Mouse (Mus musculus): ENCODE data around the gene P2ry6. TPM values are rescaled to one million over a fixed set of nuclear protein-coding genes. Genes with fewer than 3 reads are reported as not detected.
A peak's percentile ranks its signal among the peaks of the same experiment; 100 is the strongest.

P2ry6 gene
- total RNA-seq, 1 experiment = 0.45 TPM

DNA sequence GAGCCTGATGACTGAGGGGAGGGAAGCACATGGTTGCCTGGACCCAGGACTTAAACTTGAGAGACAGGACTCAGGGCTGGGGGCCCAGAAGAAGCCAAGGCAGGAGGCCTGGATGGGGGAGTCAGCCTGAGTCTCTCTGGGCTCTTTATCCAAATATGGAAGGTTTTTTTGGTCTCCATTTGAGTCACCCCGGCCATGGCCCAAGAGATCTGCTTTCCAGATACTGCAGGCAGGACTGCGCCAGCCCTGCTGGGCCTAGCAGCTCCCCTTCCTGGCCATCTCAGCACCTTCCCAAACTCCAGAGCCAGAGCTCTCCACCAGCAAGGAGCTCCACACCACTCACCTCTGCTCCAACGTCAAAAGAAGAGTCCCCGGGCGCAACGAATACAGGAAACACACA lies 57.9 kb downstream of the P2ry6 start:
- no peak for DNase-seq (ENCODE audit: low read depth, low spot score)
- Histone ChIP-seq H3K9ac (ENCODE audit: insufficient read depth, low read depth, low read length, poor library complexity, severe bottlenecking) (no peak overlapping the region), H3K4me3 (ENCODE audit: insufficient read depth in 1 of 2, low read depth in 1 of 2, low read length in 2 of 2, poor library complexity in 1 of 2, severe bottlenecking in 1 of 2) (no peak overlapping the region), H3K9me3 (ENCODE audit: control insufficient read depth, insufficient read depth, low read depth, low read length) (no peaks in the 10 kb centered on the region), H3K36me3 (ENCODE audit: control insufficient read depth, insufficient read depth, low read length, poor library complexity, severe bottlenecking) (peaks cover 8% of the 10 kb centered on the region; the same call in 1 of the 2 replicates), H3K4me1 (ENCODE audit: control insufficient read depth in 2 of 2, insufficient read depth in 2 of 2, low read length in 2 of 2, poor library complexity in 1 of 2) (peaks cover 4 to 13% of the 10 kb centered on the region in 2 experiments; a peak in 2 of 4 replicates), H3K27ac (ENCODE audit: insufficient read depth, low read depth, low read length, poor library complexity, severe bottlenecking) (no peak overlapping the region)
- in situ Hi-C loops (cut with MboI; ENCODE audit: low sequenced_read_pairs in 2 of 2, unreplicated experiment in 2 of 2) = no loop called here
- no peak for TF ChIP-seq MAFK (IDR thresholded peaks at IDR 0.05; ENCODE audit: insufficient read depth, low read depth, low read length)
- no peak for TF ChIP-seq ZC3H11A (IDR thresholded peaks at IDR 0.05; ENCODE audit: borderline replicate concordance, low read depth, low read length)
- TF ChIP-seq HCFC1 (IDR thresholded peaks at IDR 0.05; ENCODE audit: borderline replicate concordance, insufficient read depth, low read length) = no peak
- TF ChIP-seq CHD2 (IDR thresholded peaks at IDR 0.05; ENCODE audit: low read depth, low read length) = no peak
- TF ChIP-seq ZNF384 (IDR thresholded peaks at IDR 0.05; ENCODE audit: low read depth, low read length) = no peak

DNA sequence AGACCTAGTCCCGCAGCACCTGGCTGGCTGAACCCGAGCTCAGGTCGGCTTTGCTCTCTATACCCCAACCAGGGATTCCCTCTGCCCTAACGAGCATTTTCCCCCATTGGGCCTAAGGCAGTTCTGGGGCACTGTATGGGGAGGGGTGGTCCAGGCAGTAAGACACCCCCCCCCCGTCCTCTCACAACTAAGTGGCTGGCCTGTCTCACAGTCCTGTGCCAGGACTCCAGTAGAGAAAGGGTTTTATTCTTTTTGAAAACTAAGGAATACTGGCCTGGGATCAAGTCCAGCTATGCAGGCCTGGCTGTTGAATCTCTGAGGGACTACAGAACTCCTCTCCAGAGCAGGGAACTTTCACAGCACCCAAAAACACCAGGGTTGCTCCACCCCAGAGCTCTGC lies 59.2 kb downstream of the P2ry6 start:
- no peak overlapping the region for H3K9ac ChIP-seq (ENCODE audit: insufficient read depth, low read depth, low read length, poor library complexity, severe bottlenecking)
- H3K36me3 ChIP-seq (ENCODE audit: control insufficient read depth, insufficient read depth, low read length, poor library complexity, severe bottlenecking) = peaks cover 8% of the 10 kb centered on the region; the same call in 1 of the 2 replicates
- DNase-seq (ENCODE audit: low read depth, low spot score) = no peak

DNA sequence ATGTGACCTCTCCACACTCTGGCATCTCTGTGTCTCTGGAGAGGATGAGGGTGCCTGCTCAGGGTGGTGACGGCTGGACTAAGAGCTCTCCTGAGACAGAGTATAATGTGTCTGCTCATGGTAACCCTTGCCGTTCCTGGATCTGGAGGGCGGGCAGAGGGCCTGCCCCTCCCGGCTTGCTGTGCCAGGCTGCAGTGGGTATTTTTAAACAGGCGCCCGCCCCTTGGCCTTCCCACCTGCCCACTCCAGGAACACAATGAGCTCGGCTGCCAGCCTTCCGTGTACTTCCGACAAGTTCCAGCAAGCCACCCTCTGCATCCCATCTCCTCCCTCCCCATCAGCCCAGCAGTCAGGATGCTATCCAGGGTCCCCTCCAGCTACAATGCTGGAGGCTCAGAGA lies 62.7 kb downstream of the P2ry6 start:
- H3K27ac ChIP-seq (ENCODE audit: insufficient read depth, low read depth, low read length, poor library complexity, severe bottlenecking) = no peak overlapping the region
- peaks cover 4 to 10% of the 10 kb centered on the region in 2 experiments; a peak in 2 of 4 replicates for H3K4me1 ChIP-seq (ENCODE audit: control insufficient read depth in 2 of 2, insufficient read depth in 2 of 2, low read length in 2 of 2, poor library complexity in 1 of 2)
- in situ Hi-C loops (cut with MboI; ENCODE audit: low sequenced_read_pairs in 2 of 2, unreplicated experiment in 2 of 2) = no loop called here
- no peak for DNase-seq (ENCODE audit: low read depth, low spot score)
- peaks cover 9% of the 10 kb centered on the region; the same call in 1 of the 2 replicates for H3K36me3 ChIP-seq (ENCODE audit: control insufficient read depth, insufficient read depth, low read length, poor library complexity, severe bottlenecking)
- no peak overlapping the region for H3K4me3 ChIP-seq (ENCODE audit: insufficient read depth in 1 of 2, low read depth in 1 of 2, low read length in 2 of 2, poor library complexity in 1 of 2, severe bottlenecking in 1 of 2)
- TF ChIP-seq MAFK (IDR thresholded peaks at IDR 0.05; ENCODE audit: insufficient read depth, low read depth, low read length) (no peak), CHD2 (IDR thresholded peaks at IDR 0.05; ENCODE audit: low read depth, low read length) (no peak), ZNF384 (IDR thresholded peaks at IDR 0.05; ENCODE audit: low read depth, low read length) (no peak), HCFC1 (IDR thresholded peaks at IDR 0.05; ENCODE audit: borderline replicate concordance, insufficient read depth, low read length) (no peak), ZC3H11A (IDR thresholded peaks at IDR 0.05; ENCODE audit: borderline replicate concordance, low read depth, low read length) (no peak)
- no peaks in the 10 kb centered on the region for H3K9me3 ChIP-seq (ENCODE audit: control insufficient read depth, insufficient read depth, low read depth, low read length)
- no peak overlapping the region for H3K9ac ChIP-seq (ENCODE audit: insufficient read depth, low read depth, low read length, poor library complexity, severe bottlenecking)

More for the DNA sequence above, 59.2 kb downstream of the P2ry6 start:
- peaks cover 4 to 16% of the 10 kb centered on the region in 2 experiments; a peak in 2 of 4 replicates for H3K4me1 ChIP-seq (ENCODE audit: control insufficient read depth in 2 of 2, insufficient read depth in 2 of 2, low read length in 2 of 2, poor library complexity in 1 of 2)
- TF ChIP-seq ZC3H11A (IDR thresholded peaks at IDR 0.05; ENCODE audit: borderline replicate concordance, low read depth, low read length) = no peak
- H3K9me3 ChIP-seq (ENCODE audit: control insufficient read depth, insufficient read depth, low read depth, low read length) = no peaks in the 10 kb centered on the region
- H3K4me3 ChIP-seq (ENCODE audit: insufficient read depth in 1 of 2, low read depth in 1 of 2, low read length in 2 of 2, poor library complexity in 1 of 2, severe bottlenecking in 1 of 2) = no peak overlapping the region
- in situ Hi-C loops (cut with MboI; ENCODE audit: low sequenced_read_pairs in 2 of 2, unreplicated experiment in 2 of 2) = no loop called here
- H3K27ac ChIP-seq (ENCODE audit: insufficient read depth, low read depth, low read length, poor library complexity, severe bottlenecking) = no peak overlapping the region

DNA sequence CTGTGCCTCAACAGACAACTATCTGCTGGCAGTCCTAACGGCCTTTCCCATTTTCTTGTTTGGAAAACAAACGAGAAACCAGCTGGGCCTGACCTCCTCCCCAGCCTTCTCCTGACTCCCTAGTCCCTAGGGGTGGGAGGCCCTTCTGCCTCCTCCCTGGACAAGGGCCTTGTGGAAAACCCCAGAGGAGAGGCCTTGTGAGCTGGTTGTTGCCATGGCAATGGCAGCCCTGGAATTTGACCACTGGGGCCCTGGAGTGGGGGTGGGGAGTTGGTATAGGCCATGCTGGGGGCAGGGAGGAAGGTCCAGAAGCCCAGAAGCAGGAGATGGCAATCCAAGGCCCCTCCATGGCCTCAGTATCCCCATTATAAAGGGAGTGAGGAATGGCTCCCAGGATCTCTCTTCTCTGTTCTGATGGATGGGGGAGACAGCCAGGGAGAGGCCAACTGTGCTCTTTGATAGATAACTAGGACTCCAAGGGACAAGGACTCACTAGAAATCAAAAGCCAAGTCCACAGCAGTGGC lies 63.1 kb downstream of the P2ry6 start:
- H3K9me3 ChIP-seq (ENCODE audit: control insufficient read depth, insufficient read depth, low read depth, low read length) = no peaks in the 10 kb centered on the region
- no peak overlapping the region for H3K9ac ChIP-seq (ENCODE audit: insufficient read depth, low read depth, low read length, poor library complexity, severe bottlenecking)
- no peak for DNase-seq (ENCODE audit: low read depth, low spot score)
- no peak overlapping the region for H3K27ac ChIP-seq (ENCODE audit: insufficient read depth, low read depth, low read length, poor library complexity, severe bottlenecking)
- TF ChIP-seq MAFK (IDR thresholded peaks at IDR 0.05; ENCODE audit: insufficient read depth, low read depth, low read length) (no peak), ZC3H11A (IDR thresholded peaks at IDR 0.05; ENCODE audit: borderline replicate concordance, low read depth, low read length) (no peak), HCFC1 (IDR thresholded peaks at IDR 0.05; ENCODE audit: borderline replicate concordance, insufficient read depth, low read length) (no peak), CHD2 (IDR thresholded peaks at IDR 0.05; ENCODE audit: low read depth, low read length) (no peak), ZNF384 (IDR thresholded peaks at IDR 0.05; ENCODE audit: low read depth, low read length) (no peak)
- H3K4me1 ChIP-seq (ENCODE audit: control insufficient read depth in 2 of 2, insufficient read depth in 2 of 2, low read length in 2 of 2, poor library complexity in 1 of 2) = peaks cover 4 to 10% of the 10 kb centered on the region in 2 experiments; a peak in 2 of 4 replicates
- no peak overlapping the region for H3K4me3 ChIP-seq (ENCODE audit: insufficient read depth in 1 of 2, low read depth in 1 of 2, low read length in 2 of 2, poor library complexity in 1 of 2, severe bottlenecking in 1 of 2)
- H3K36me3 ChIP-seq (ENCODE audit: control insufficient read depth, insufficient read depth, low read length, poor library complexity, severe bottlenecking) = peaks cover 7% of the 10 kb centered on the region; the same call in 1 of the 2 replicates
- in situ Hi-C loops (cut with MboI; ENCODE audit: low sequenced_read_pairs in 2 of 2, unreplicated experiment in 2 of 2) = no loop called here

DNA sequence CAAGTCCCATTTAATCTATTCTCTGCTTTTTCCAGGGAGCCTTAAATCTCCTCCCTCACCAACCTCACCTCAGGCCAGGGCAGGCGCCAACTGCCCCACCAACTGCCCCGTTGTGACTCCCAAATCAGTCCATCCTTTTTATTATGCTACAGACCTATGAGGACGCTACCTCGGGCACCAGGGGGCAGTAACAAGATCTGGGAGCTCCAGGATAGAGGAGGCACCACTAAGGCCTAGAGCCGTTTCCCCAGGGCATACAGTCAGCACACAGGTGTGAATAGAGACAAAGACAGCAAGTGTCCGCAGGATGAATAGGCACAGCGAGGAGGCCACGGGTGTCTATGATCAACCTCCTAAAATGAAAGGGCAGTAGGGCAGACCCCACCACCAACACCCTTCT lies 65.9 kb downstream of the P2ry6 start:
- Histone ChIP-seq H3K9me3 (ENCODE audit: control insufficient read depth, insufficient read depth, low read depth, low read length) (no peaks in the 10 kb centered on the region), H3K9ac (ENCODE audit: insufficient read depth, low read depth, low read length, poor library complexity, severe bottlenecking) (peak overlapping the region; percentile 58), H3K4me1 (ENCODE audit: control insufficient read depth in 2 of 2, insufficient read depth in 2 of 2, low read length in 2 of 2, poor library complexity in 1 of 2) (peaks cover 4 to 10% of the 10 kb centered on the region in 2 experiments; a peak in 2 of 4 replicates), H3K4me3 (ENCODE audit: insufficient read depth in 1 of 2, low read depth in 1 of 2, low read length in 2 of 2, poor library complexity in 1 of 2, severe bottlenecking in 1 of 2) (peak overlapping the region; percentile 11 to 42; a peak in 1 of 4 replicates), H3K27ac (ENCODE audit: insufficient read depth, low read depth, low read length, poor library complexity, severe bottlenecking) (no peak overlapping the region), H3K36me3 (ENCODE audit: control insufficient read depth, insufficient read depth, low read length, poor library complexity, severe bottlenecking) (peaks cover 3% of the 10 kb centered on the region; the same call in 1 of the 2 replicates)
- no peak for DNase-seq (ENCODE audit: low read depth, low spot score)
- no peak for TF ChIP-seq ZC3H11A (IDR thresholded peaks at IDR 0.05; ENCODE audit: borderline replicate concordance, low read depth, low read length)
- TF ChIP-seq ZNF384 (IDR thresholded peaks at IDR 0.05; ENCODE audit: low read depth, low read length) = no peak
- TF ChIP-seq HCFC1 (IDR thresholded peaks at IDR 0.05; ENCODE audit: borderline replicate concordance, insufficient read depth, low read length) = no peak
- no peak for TF ChIP-seq CHD2 (IDR thresholded peaks at IDR 0.05; ENCODE audit: low read depth, low read length)
- no peak for TF ChIP-seq MAFK (IDR thresholded peaks at IDR 0.05; ENCODE audit: insufficient read depth, low read depth, low read length)
- in situ Hi-C loops (cut with MboI; ENCODE audit: low sequenced_read_pairs in 2 of 2, unreplicated experiment in 2 of 2) = no loop called here

Data from ES-E14 (cell line).